Mouse (Mus musculus): ENCODE results near the gene Reps2. TPM values are rescaled to one million over a fixed set of nuclear protein-coding genes. Genes with fewer than 3 reads are reported as not detected.

Reps2 gene
- polyA plus RNA-seq, 1 experiment, result not detected

DNA sequence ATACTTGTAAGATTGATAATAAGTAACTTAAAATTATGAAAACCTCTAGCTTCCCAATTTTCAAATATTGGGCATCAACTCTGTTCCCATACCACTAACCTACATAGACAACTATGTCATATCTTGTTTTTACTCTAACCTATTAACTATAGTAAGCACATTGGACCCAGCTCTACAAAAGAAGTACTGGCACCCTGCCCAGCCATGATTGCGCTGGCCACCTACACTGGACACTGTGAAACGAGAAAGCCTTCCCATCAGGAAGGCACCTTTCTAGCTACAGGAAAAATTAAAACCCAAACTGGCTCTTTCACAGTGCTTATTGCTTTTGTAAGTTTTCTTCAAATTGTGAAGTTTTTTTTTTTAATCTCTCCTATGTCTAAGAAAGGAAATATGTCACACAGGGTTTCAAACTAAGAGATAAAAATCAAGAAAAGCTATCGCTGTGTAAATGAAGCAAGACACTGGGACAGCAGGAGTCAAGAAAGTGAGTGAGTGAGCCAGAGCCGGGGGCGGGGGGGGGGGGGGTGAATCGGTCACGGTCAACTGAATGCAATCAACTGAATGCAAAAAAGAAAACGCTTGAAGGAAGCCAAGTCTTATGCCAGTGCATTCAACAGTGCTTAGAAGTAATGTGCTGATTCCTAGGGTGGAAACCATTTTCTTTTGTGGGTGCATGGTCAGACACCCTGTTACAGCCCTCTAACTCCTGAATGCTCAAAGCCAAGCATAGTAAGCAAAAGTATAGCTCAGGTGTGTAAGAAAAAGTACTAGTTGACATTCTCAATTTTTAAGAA is 52.2 kb downstream of the Reps2 start:
- H3K4me3 ChIP-seq (replicated peaks), result no peak overlapping the region
- no peaks in the 10 kb centered on the region for H3K36me3 ChIP-seq (replicated peaks; ENCODE audit: low read length)
- peaks cover 5% of the 10 kb centered on the region for H3K27me3 ChIP-seq (replicated peaks)
- no peaks in the 10 kb centered on the region for H3K9me3 ChIP-seq
- H3K4me1 ChIP-seq, result no peaks in the 10 kb centered on the region
- no peak for TF ChIP-seq FLI1 (IDR thresholded peaks at IDR 0.05; ENCODE audit: low read length)
- no peak for TF ChIP-seq GATA1 (IDR thresholded peaks at IDR 0.05; ENCODE audit: borderline replicate concordance, low read length)

DNA sequence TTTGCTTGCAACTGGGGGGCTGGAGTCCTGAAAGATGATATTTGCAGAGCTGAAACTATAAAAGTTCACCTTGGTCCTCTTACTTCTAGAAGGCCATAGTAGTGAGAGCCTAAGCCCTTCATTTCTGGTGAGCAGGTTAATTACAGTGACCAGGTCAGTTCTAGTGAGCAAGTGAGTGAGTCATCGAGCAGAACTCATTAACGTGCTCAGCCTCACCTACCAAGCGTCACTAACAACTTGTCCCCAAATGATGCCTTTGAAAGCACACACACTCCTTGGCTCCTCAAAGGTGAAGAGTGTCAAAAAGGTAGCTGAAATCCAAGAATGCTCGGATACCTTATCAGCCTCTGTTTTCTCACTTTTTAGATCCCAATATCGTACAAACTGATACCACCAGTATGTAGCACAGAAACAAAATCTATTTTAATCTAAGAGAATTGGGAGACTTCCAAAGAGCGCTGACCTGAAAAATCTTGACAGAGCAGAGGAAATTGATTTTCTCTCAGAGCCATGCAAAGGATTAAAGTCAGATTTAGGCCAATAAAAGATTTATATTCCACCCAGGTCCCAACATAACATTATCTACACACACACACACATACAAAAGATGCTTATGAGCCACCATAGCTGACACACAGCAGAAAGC is 53.2 kb downstream of the Reps2 start:
- no peaks in the 10 kb centered on the region for H3K36me3 ChIP-seq (replicated peaks; ENCODE audit: low read length)
- no peaks in the 10 kb centered on the region for H3K4me1 ChIP-seq
- H3K27me3 ChIP-seq (replicated peaks), result peaks cover 5% of the 10 kb centered on the region
- H3K9me3 ChIP-seq, result no peaks in the 10 kb centered on the region
- H3K4me3 ChIP-seq (replicated peaks), result no peak overlapping the region
- no peak for TF ChIP-seq FLI1 (IDR thresholded peaks at IDR 0.05; ENCODE audit: low read length)
- no peak for TF ChIP-seq GATA1 (IDR thresholded peaks at IDR 0.05; ENCODE audit: borderline replicate concordance, low read length)

DNA sequence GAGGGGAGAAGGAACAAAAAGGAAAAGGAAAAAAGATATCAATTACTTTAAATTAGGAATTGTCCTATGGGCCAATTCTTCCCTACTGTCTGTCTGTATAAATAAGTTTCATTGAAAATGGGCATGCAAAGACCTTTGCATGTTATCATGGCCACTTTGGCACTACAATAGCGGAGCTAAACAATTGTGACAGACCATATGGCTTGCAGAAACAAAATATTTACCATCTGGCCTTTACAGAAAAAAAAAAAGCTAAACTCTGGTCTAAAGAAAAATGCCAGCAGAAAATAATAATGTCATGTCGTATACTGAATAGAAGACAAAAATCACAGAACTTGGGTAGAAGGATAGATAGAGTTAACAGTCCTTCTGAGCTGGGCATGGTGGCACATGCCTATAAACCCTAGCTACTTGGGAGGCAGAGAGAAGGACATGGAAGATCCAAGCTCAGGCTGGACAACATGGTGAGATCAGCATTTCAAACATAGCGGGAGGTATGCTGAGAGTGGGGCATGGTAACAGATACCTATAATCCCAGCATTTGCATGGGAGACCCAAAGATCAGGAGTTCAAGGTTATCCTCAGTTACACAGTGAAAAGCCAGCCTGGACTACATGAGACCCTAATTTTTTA is 54.2 kb downstream of the Reps2 start:
- H3K4me1 ChIP-seq, result no peaks in the 10 kb centered on the region
- H3K36me3 ChIP-seq (replicated peaks; ENCODE audit: low read length), result no peaks in the 10 kb centered on the region
- no peak for TF ChIP-seq GATA1 (IDR thresholded peaks at IDR 0.05; ENCODE audit: borderline replicate concordance, low read length)
- TF ChIP-seq FLI1 (IDR thresholded peaks at IDR 0.05; ENCODE audit: low read length), result no peak

DNA sequence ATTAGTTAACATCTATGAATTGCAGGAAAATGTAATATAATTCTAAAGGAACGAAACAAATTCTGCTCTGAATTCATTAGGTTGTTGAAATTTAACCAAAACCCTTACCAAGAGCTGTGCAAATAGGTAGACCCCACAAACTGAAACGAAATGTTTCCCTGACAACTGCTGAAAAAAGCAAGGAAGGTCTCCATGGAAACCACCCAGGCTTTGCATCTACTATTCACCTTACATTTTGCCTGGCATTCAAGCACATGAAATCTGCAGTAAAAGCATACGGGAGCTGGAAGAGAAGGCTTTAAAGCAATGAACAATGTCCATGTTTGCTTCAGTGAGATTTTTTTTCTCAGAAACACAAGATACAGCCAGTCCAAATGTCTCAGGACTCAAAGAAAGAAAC is 59.1 kb downstream of the Reps2 start:
- TF ChIP-seq GATA1 (IDR thresholded peaks at IDR 0.05; ENCODE audit: borderline replicate concordance, low read length) (no peak), FLI1 (IDR thresholded peaks at IDR 0.05; ENCODE audit: low read length) (no peak)
- no peaks in the 10 kb centered on the region for H3K36me3 ChIP-seq (replicated peaks; ENCODE audit: low read length)
- H3K4me1 ChIP-seq, result no peaks in the 10 kb centered on the region
- H3K27me3 ChIP-seq (replicated peaks), result peaks cover 6% of the 10 kb centered on the region
- H3K4me3 ChIP-seq (replicated peaks), result no peak overlapping the region
- no peaks in the 10 kb centered on the region for H3K9me3 ChIP-seq

More for the DNA sequence above, 54.2 kb downstream of the Reps2 start:
- H3K27me3 ChIP-seq (replicated peaks), result peaks cover 7% of the 10 kb centered on the region
- no peak overlapping the region for H3K4me3 ChIP-seq (replicated peaks)
- no peaks in the 10 kb centered on the region for H3K9me3 ChIP-seq

DNA sequence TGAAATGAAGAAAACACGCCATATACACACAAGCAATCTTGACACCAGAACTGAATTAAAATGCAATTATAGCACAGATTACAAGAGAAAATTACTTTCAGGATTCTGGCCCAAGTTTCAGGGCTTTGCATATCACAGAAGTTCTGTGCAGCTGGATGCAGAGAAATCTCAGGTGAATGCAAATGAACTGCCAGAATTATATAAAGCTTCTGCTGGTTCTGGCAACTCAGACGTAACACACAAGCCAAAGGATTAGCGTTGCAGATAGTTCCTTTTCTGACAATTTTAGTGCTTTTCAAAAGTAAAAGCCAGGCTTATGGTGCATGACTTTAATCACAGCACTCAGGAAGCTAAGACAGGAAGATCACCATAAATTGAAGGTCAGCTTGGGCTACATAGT is 62.9 kb downstream of the Reps2 start:
- no peak overlapping the region for H3K4me3 ChIP-seq (replicated peaks)
- H3K27me3 ChIP-seq (replicated peaks), result peaks cover 5% of the 10 kb centered on the region
- TF ChIP-seq FLI1 (IDR thresholded peaks at IDR 0.05; ENCODE audit: low read length) (no peak), GATA1 (IDR thresholded peaks at IDR 0.05; ENCODE audit: borderline replicate concordance, low read length) (no peak)
- H3K9me3 ChIP-seq, result no peaks in the 10 kb centered on the region
- no peaks in the 10 kb centered on the region for H3K4me1 ChIP-seq
- no peaks in the 10 kb centered on the region for H3K36me3 ChIP-seq (replicated peaks; ENCODE audit: low read length)

DNA sequence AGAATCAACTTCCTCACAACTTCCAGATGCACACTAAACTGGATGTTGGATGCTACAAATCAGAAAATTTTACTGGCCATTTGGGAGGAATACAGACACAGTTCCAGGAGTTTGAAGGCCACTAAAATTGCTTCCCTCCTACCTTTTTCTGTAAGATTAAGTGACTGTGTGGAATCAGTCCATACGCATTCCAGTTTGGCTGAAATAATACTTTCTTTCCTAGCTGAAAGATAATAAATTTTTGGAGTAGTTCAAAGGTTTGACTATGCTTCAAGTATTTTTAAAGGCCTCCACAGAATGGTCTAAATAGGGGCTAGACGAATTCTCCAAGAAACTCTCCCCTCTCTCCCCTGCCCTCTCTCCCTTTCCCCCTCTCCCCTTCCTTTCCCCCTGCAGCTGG is 75.0 kb downstream of the Reps2 start:
- H3K9me3 ChIP-seq, result no peaks in the 10 kb centered on the region
- H3K36me3 ChIP-seq (replicated peaks; ENCODE audit: low read length), result no peaks in the 10 kb centered on the region
- no peak for TF ChIP-seq GATA1 (IDR thresholded peaks at IDR 0.05; ENCODE audit: borderline replicate concordance, low read length)
- TF ChIP-seq FLI1 (IDR thresholded peaks at IDR 0.05; ENCODE audit: low read length), result no peak
- no peaks in the 10 kb centered on the region for H3K4me1 ChIP-seq
- peaks cover 3% of the 10 kb centered on the region for H3K27me3 ChIP-seq (replicated peaks)
- H3K4me3 ChIP-seq (replicated peaks), result no peak overlapping the region

DNA sequence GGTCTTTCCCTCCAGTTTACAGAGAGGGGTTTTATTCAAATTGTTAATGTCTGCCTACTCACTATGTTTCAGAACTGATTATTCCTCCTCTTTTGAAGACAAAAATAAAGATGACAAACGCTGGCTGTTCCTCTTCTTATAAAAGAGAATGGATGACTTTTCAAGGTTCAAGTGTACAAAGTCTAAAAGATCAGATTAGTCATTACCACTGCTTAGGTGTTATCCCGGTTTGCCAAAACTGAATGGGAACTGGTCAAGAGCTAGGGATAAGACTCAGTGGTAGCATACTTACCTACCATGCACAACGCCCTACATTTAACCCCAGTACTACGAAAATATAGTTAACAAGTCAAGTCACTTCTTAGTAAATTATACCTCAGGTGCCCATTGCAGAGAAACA is 77.9 kb downstream of the Reps2 start:
- TF ChIP-seq GATA1 (IDR thresholded peaks at IDR 0.05; ENCODE audit: borderline replicate concordance, low read length) (no peak), FLI1 (IDR thresholded peaks at IDR 0.05; ENCODE audit: low read length) (no peak)
- Histone ChIP-seq H3K36me3 (replicated peaks; ENCODE audit: low read length) (no peaks in the 10 kb centered on the region), H3K9me3 (no peaks in the 10 kb centered on the region), H3K27me3 (replicated peaks) (peaks cover 5% of the 10 kb centered on the region), H3K4me3 (replicated peaks) (no peak overlapping the region), H3K4me1 (no peaks in the 10 kb centered on the region)

DNA sequence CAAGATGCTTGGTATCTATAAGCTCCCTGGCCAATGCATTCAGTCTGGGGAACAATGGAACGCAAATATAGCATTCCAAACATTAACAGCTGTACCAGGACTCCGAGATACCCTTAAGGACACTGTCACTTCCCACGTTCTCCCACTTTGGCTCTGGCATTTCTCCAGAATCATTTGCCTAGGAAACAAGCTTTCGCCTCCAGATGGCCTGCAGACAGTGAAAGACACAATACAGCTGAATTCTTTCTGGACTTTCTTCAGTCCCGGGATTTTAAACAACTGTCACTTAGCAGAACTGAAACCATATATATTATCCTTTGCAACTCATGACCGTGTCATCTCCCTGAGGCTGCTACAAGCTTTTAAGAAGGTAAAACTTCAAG is 87.0 kb downstream of the Reps2 start:
- Histone ChIP-seq H3K27me3 (replicated peaks) (peaks cover 12% of the 10 kb centered on the region), H3K36me3 (replicated peaks; ENCODE audit: low read length) (no peaks in the 10 kb centered on the region), H3K4me3 (replicated peaks) (no peak overlapping the region), H3K4me1 (no peaks in the 10 kb centered on the region), H3K9me3 (no peaks in the 10 kb centered on the region)
- no peak for TF ChIP-seq FLI1 (IDR thresholded peaks at IDR 0.05; ENCODE audit: low read length)
- no peak for TF ChIP-seq GATA1 (IDR thresholded peaks at IDR 0.05; ENCODE audit: borderline replicate concordance, low read length)

DNA sequence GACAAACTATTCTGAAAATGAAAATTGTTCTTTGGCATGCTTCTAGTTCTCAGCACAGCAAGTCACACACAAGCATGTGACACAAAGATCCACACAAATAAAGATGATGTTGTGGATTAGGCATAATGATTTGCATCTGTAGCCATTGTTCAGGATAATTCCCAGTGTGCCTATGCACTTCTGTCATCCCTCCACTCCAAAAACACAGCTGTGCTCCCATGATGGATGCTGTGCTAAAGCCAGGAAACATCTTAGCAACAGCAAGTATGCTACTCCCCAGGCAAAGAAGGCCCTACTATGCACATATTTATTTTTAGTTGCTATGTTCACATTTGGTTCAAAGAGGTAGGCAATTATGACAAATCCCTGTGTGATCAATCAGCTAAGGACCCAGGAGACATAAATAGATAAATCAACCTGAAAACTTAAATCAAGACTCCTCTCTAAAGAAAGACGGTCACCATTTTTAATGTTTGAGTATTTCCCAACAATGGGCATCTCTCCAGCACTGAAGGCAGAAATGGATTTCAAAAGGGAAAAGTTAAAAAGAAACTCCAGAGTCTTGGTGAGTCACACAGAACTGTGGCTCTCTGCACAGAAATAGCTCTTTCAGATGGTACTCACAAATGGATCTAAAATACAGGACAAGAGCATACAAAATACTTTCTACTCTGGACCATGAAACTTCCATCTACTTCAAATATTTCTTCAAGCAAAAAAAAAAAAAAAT is 87.6 kb downstream of the Reps2 start:
- TF ChIP-seq GATA1 (IDR thresholded peaks at IDR 0.05; ENCODE audit: borderline replicate concordance, low read length) (no peak), FLI1 (IDR thresholded peaks at IDR 0.05; ENCODE audit: low read length) (no peak)
- H3K36me3 ChIP-seq (replicated peaks; ENCODE audit: low read length), result no peaks in the 10 kb centered on the region
- no peaks in the 10 kb centered on the region for H3K4me1 ChIP-seq

More for the DNA sequence above, 87.6 kb downstream of the Reps2 start:
- Histone ChIP-seq H3K27me3 (replicated peaks) (peaks cover 12% of the 10 kb centered on the region), H3K9me3 (no peaks in the 10 kb centered on the region), H3K4me3 (replicated peaks) (no peak overlapping the region)

All from megakaryocyte, embryonic 14.5 days (primary cell).